Mouse (Mus musculus): ENCODE measurements at regions not wholly inside any gene's neighbourhood (a gene's known extent, or its start where the extent isn't known, plus 50 kb on each side); places are given as distances from the start of the nearest gene placed in this dataset.

GRCm38 (mm10) chr7:115274836-115275235, 531.3 kb downstream of the Insc start:
- no peak for ATAC-seq
- Histone ChIP-seq H3K4me3 (replicated peaks; ENCODE audit: low read length) (no peak overlapping the region), H3K27me3 (replicated peaks; ENCODE audit: control insufficient read depth, insufficient read depth, low read length) (peaks cover 9% of the 10 kb centered on the region), H3K4me1 (replicated peaks; ENCODE audit: control insufficient read depth, insufficient read depth, low read length) (no peaks in the 10 kb centered on the region), H3K36me3 (ENCODE audit: control insufficient read depth, insufficient read depth) (no peaks in the 10 kb centered on the region), H3K4me2 (ENCODE audit: low read length) (no peak overlapping the region), H3K9me3 (ENCODE audit: control insufficient read depth, low read length) (no peaks in the 10 kb centered on the region), H3K9ac (replicated peaks; ENCODE audit: low read depth, low read length) (no peak overlapping the region), H3K27ac (ENCODE audit: low read length) (no peak overlapping the region)
- WGBS = 37% methylated on average over 3 of the region's 3 CpGs

GRCm38 (mm10) chr7:115290801-115291417, 547.4 kb downstream of the Insc start:
- WGBS = 38% methylated on average over 7 of the region's 7 CpGs
- no peak overlapping the region for H3K27ac ChIP-seq (ENCODE audit: low read length)
- no peaks in the 10 kb centered on the region; the same call in 1 of the 2 replicates for H3K4me1 ChIP-seq (replicated peaks; ENCODE audit: control insufficient read depth, insufficient read depth, low read length)
- no peak overlapping the region for H3K4me3 ChIP-seq (replicated peaks; ENCODE audit: low read length)
- H3K4me2 ChIP-seq (ENCODE audit: low read length) = no peak overlapping the region
- H3K27me3 ChIP-seq (replicated peaks; ENCODE audit: control insufficient read depth, insufficient read depth, low read length) = peaks cover 6% of the 10 kb centered on the region; the same call in 1 of the 2 replicates
- no peaks in the 10 kb centered on the region for H3K9me3 ChIP-seq (ENCODE audit: control insufficient read depth, low read length)
- no peaks in the 10 kb centered on the region for H3K36me3 ChIP-seq (ENCODE audit: control insufficient read depth, insufficient read depth)
- H3K9ac ChIP-seq (replicated peaks; ENCODE audit: low read depth, low read length) = no peak overlapping the region
- ATAC-seq = no peak

GRCm38 (mm10) chr7:115294655-115295230, 551.2 kb downstream of the Insc start:
- H3K4me2 ChIP-seq (ENCODE audit: low read length) = no peak overlapping the region
- no peak overlapping the region for H3K4me3 ChIP-seq (replicated peaks; ENCODE audit: low read length)
- peak; percentile 66 for ATAC-seq
- WGBS = 49% methylated on average over 10 of the region's 10 CpGs
- H3K9ac ChIP-seq (replicated peaks; ENCODE audit: low read depth, low read length) = no peak overlapping the region
- no peaks in the 10 kb centered on the region for H3K9me3 ChIP-seq (ENCODE audit: control insufficient read depth, low read length)
- H3K27ac ChIP-seq (ENCODE audit: low read length) = no peak overlapping the region
- H3K27me3 ChIP-seq (replicated peaks; ENCODE audit: control insufficient read depth, insufficient read depth, low read length) = peaks cover 6% of the 10 kb centered on the region; the same call in 1 of the 2 replicates
- no peaks in the 10 kb centered on the region for H3K36me3 ChIP-seq (ENCODE audit: control insufficient read depth, insufficient read depth)
- H3K4me1 ChIP-seq (replicated peaks; ENCODE audit: control insufficient read depth, insufficient read depth, low read length) = no peaks in the 10 kb centered on the region; the same call in 1 of the 2 replicates

DNA sequence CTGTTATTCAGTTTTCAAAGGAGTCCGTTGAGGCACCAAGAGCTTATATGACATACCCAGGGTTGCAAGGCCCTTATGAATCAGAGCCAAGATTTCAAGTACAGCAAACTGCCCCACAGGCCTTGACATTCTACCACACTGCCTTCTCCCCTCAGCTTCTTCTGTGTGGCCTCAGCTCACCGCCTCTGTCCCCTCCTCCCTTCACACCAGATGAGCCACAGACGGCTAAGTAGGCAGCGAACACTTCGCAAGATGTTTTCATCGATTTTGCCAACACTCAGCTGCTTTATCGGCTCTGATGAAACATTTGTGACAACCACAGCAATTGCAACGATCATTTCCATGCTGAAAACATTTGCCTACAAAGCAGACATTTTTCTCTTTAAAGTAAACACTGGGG, 556.7 kb downstream of the Insc start:
- no peak overlapping the region for H3K9ac ChIP-seq (replicated peaks; ENCODE audit: low read depth, low read length)
- peaks cover 5% of the 10 kb centered on the region; the same call in 1 of the 2 replicates for H3K4me1 ChIP-seq (replicated peaks; ENCODE audit: control insufficient read depth, insufficient read depth, low read length)
- no peak overlapping the region for H3K4me2 ChIP-seq (ENCODE audit: low read length)
- H3K27me3 ChIP-seq (replicated peaks; ENCODE audit: control insufficient read depth, insufficient read depth, low read length) = peaks cover 3% of the 10 kb centered on the region; the same call in 1 of the 2 replicates
- 69% methylated on average over 8 of the region's 8 CpGs for WGBS
- H3K36me3 ChIP-seq (ENCODE audit: control insufficient read depth, insufficient read depth) = no peaks in the 10 kb centered on the region
- H3K9me3 ChIP-seq (ENCODE audit: control insufficient read depth, low read length) = no peaks in the 10 kb centered on the region
- no peak for ATAC-seq
- H3K4me3 ChIP-seq (replicated peaks; ENCODE audit: low read length) = no peak overlapping the region
- no peak overlapping the region for H3K27ac ChIP-seq (ENCODE audit: low read length)

- H3K9ac ChIP-seq (replicated peaks; ENCODE audit: low read depth, low read length) = no peak overlapping the region
- H3K4me3 ChIP-seq (replicated peaks; ENCODE audit: low read length) = no peak overlapping the region
- 0 out of 2 replicates have a peak, but pooled peaks cover 4% of the 10 kb centered on the region for H3K27me3 ChIP-seq (replicated peaks; ENCODE audit: control insufficient read depth, insufficient read depth, low read length)
- WGBS = 92% methylated on average over 4 of the region's 4 CpGs
- no peaks in the 10 kb centered on the region for H3K36me3 ChIP-seq (ENCODE audit: control insufficient read depth, insufficient read depth)
- ATAC-seq = no peak
- no peak overlapping the region for H3K4me2 ChIP-seq (ENCODE audit: low read length)
- H3K27ac ChIP-seq (ENCODE audit: low read length) = no peak overlapping the region
- H3K4me1 ChIP-seq (replicated peaks; ENCODE audit: control insufficient read depth, insufficient read depth, low read length) = peaks cover 9% of the 10 kb centered on the region
- H3K9me3 ChIP-seq (ENCODE audit: control insufficient read depth, low read length) = no peaks in the 10 kb centered on the region
Observed at GRCm38 (mm10) chr7:115308377-115308776, 564.9 kb downstream of the Insc start.

DNA sequence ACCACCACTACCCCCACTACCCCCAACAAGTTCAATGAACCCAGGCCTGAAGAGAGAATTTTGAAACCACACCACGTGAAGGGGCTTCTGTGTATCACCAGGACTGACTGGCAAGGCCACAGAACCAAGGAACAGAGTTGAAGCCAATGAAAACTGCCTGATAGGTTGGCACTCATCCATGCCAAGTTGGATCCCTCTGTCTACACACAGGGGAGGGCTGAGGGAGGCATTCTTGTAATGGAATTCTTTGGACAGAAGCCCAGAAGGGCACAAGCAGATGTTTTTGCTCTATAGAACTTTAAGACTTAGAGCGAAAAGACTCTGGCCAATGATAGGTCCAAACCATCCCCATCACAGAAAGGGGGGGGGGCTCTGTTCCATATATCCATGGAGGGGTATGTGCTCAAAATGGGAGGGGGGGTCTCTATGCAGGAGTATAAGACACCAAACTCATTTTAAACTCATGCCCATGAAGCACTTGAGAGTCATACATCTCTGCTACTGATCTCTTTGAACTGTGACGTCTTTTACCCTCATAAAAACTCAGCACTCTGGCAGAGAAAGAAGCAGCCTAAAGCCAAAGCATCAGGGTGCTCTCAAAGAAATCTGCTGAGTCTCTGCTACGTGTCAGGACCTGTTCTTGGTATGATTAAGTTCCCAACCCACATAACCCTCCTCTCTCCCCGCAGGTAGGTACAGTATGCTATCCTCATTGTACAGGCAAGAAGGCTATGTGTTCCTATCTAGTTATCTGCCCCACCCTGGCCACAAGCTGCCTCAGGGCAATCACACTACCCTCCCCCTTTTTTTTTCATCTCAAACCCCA, 567.1 kb downstream of the Insc start:
- Histone ChIP-seq H3K9ac (replicated peaks; ENCODE audit: low read depth, low read length) (no peak overlapping the region), H3K9me3 (ENCODE audit: control insufficient read depth, low read length) (no peaks in the 10 kb centered on the region), H3K4me1 (replicated peaks; ENCODE audit: control insufficient read depth, insufficient read depth, low read length) (peaks cover 11% of the 10 kb centered on the region), H3K4me2 (ENCODE audit: low read length) (no peak overlapping the region), H3K36me3 (ENCODE audit: control insufficient read depth, insufficient read depth) (no peaks in the 10 kb centered on the region), H3K27ac (ENCODE audit: low read length) (no peak overlapping the region), H3K27me3 (replicated peaks; ENCODE audit: control insufficient read depth, insufficient read depth, low read length) (0 out of 2 replicates have a peak, but pooled peaks cover 4% of the 10 kb centered on the region), H3K4me3 (replicated peaks; ENCODE audit: low read length) (no peak overlapping the region)
- peak; percentile 84 for ATAC-seq
- 36% methylated on average over 5 of the region's 5 CpGs for WGBS

DNA sequence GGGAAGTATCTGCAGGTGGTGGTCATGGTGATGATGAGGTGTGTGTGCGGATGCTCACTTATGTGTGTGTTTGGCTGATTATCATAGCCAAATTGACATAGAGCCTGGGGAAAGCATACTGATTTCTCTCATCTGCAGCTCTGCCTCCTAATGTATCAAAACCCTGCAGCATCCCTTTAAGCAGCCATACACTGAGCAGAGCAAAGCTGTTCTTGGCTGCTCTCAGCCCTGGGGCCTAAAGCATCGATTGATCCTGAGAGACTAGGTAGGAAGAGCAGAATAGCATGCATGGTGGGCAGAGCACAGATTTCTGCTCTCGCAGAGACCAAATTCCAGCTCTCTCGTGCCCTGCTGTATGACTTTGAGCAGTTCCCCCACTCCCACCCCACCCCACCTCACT, 576.0 kb downstream of the Insc start:
- Histone ChIP-seq H3K4me1 (replicated peaks; ENCODE audit: control insufficient read depth, insufficient read depth, low read length) (no peaks in the 10 kb centered on the region), H3K4me3 (replicated peaks; ENCODE audit: low read length) (no peak overlapping the region), H3K27me3 (replicated peaks; ENCODE audit: control insufficient read depth, insufficient read depth, low read length) (no peaks in the 10 kb centered on the region), H3K36me3 (ENCODE audit: control insufficient read depth, insufficient read depth) (no peaks in the 10 kb centered on the region), H3K4me2 (ENCODE audit: low read length) (no peak overlapping the region), H3K9ac (replicated peaks; ENCODE audit: low read depth, low read length) (no peak overlapping the region), H3K27ac (ENCODE audit: low read length) (no peak overlapping the region), H3K9me3 (ENCODE audit: control insufficient read depth, low read length) (no peaks in the 10 kb centered on the region)
- ATAC-seq = no peak
- WGBS = 75% methylated on average over 4 of the region's 4 CpGs

DNA sequence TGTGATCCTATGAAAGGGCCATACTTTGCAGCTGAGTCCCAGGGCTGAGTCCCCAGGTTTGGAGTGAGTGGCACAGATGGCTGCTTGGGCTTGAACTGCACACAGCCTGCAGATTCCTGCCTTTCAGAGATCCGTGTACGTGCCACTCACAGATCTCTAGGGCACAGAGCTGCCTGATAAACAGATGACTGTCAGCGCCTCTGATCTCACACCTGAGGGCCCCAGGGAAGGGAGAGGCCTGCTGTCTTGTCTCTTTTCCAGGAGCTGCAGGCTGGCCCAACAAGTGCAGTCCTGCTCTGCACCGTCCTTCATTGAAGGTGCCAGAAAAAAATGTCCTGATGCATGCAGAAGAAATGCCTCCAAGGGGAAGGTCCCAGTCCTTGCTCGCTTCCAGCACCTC, 579.5 kb downstream of the Insc start:
- Histone ChIP-seq H3K27me3 (replicated peaks; ENCODE audit: control insufficient read depth, insufficient read depth, low read length) (no peaks in the 10 kb centered on the region), H3K27ac (ENCODE audit: low read length) (no peak overlapping the region), H3K9ac (replicated peaks; ENCODE audit: low read depth, low read length) (no peak overlapping the region), H3K4me3 (replicated peaks; ENCODE audit: low read length) (no peak overlapping the region), H3K4me2 (ENCODE audit: low read length) (no peak overlapping the region), H3K9me3 (ENCODE audit: control insufficient read depth, low read length) (no peaks in the 10 kb centered on the region), H3K4me1 (replicated peaks; ENCODE audit: control insufficient read depth, insufficient read depth, low read length) (no peaks in the 10 kb centered on the region), H3K36me3 (ENCODE audit: control insufficient read depth, insufficient read depth) (no peaks in the 10 kb centered on the region)
- ATAC-seq = no peak
- WGBS = 81% methylated on average over 5 of the region's 5 CpGs

- Histone ChIP-seq H3K4me1 (replicated peaks; ENCODE audit: control insufficient read depth, insufficient read depth, low read length) (no peaks in the 10 kb centered on the region), H3K4me2 (ENCODE audit: low read length) (no peak overlapping the region), H3K27ac (ENCODE audit: low read length) (no peak overlapping the region), H3K27me3 (replicated peaks; ENCODE audit: control insufficient read depth, insufficient read depth, low read length) (no peaks in the 10 kb centered on the region), H3K9me3 (ENCODE audit: control insufficient read depth, low read length) (no peaks in the 10 kb centered on the region), H3K36me3 (ENCODE audit: control insufficient read depth, insufficient read depth) (no peaks in the 10 kb centered on the region), H3K9ac (replicated peaks; ENCODE audit: low read depth, low read length) (no peak overlapping the region), H3K4me3 (replicated peaks; ENCODE audit: low read length) (no peak overlapping the region)
- no peak for ATAC-seq
- 64% methylated on average over 3 of the region's 3 CpGs for WGBS
Observed at GRCm38 (mm10) chr7:115328300-115328699, 584.8 kb downstream of the Insc start.

All from forebrain, embryonic 16.5 days (tissue).